Mouse (Mus musculus) gastrocnemius, postnatal 25 days (tissue): ENCODE results near the gene Gbp9. TPM values are rescaled to one million over a fixed set of nuclear protein-coding genes. Genes with fewer than 3 reads are reported as not detected.
"Not testable (repeated sequence)": the region's sequence is repeated elsewhere in the genome, so short reads cannot be mapped to it uniquely, and the experiment has no call there.

Source experiments
- DNase-seq: peaks from one replicate; pipeline ENCODE4 v3.0.0; 2022
- long read RNA-seq, 2 experiments: library from polyadenylated mRNA; stranded (forward); transcript quantifications; one replicate each; pipeline ENCODE4 v2.0.0; 2021
- total RNA-seq, 2 experiments: library from RNA; stranded (reverse); gene quantifications; 1 replicate in 1 of 2; 2 replicates in 1 of 2; pipeline ENCODE4 v1.2.3; 2021

Gene Gbp9
- total RNA-seq = 1 to 10 TPM; 2.8 to 3.3 TPM
- long read RNA-seq, experiment 1 = 0 reads
- long read RNA-seq, experiment 2, full-length matches to known transcripts = 1 of 2 reads
- long read RNA-seq, experiment 2, partial matches to known transcripts = 0 of 2 reads
- long read RNA-seq, experiment 2, other reads (novel, unspliced or antisense) = 1 of 2 reads

- DNase-seq = not testable (repeated sequence)
These were observed at the start of gene Gbp9, which contains the start of the genes Gbp8 and Gbp4 for GRCm38 (mm10) chr5:105139409-105140088. Gene Gbp9 (minus strand): TSS chr5:105139539. Gene Gbp8 (minus strand): TSS chr5:105139540. Gene Gbp4 (minus strand): TSS chr5:105139586.

GRCm38 (mm10) chr5:105181446-105181845 is 42.1 kb upstream of the Gbp9 start:
- no peak for DNase-seq

GRCm38 (mm10) chr5:105156582-105156981 is 17.2 kb upstream of the Gbp9 start:
- DNase-seq = no peak

GRCm38 (mm10) chr5:105154049-105154448 is 14.7 kb upstream of the Gbp9 start:
- DNase-seq = no peak

- not testable (repeated sequence) for DNase-seq
These were observed 8.7 kb upstream of the Gbp9 start for GRCm38 (mm10) chr5:105148062-105148461.

GRCm38 (mm10) chr5:105146447-105146846 is 7.1 kb upstream of the Gbp9 start:
- peak; percentile 16 for DNase-seq

DNA sequence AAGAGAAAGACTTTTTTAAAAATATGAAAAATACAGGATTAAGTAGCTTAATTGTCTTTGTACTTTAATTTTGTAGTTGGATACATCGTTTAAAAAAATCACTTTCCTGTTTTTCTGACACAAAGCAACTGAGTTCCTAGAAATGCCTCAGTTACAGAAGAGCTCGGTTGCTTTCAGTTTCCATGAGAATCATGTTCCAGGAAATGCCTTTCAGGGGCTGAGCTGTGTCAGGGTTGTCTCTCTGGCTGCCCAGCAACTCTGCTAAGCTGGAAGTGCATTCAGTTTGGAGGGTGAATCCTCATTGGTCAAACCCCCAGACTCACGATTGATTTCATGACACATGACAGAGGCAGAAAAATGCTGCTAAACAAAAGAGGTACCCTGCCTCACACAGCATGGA is 6.4 kb upstream of the Gbp9 start:
- not testable (repeated sequence) for DNase-seq

DNA sequence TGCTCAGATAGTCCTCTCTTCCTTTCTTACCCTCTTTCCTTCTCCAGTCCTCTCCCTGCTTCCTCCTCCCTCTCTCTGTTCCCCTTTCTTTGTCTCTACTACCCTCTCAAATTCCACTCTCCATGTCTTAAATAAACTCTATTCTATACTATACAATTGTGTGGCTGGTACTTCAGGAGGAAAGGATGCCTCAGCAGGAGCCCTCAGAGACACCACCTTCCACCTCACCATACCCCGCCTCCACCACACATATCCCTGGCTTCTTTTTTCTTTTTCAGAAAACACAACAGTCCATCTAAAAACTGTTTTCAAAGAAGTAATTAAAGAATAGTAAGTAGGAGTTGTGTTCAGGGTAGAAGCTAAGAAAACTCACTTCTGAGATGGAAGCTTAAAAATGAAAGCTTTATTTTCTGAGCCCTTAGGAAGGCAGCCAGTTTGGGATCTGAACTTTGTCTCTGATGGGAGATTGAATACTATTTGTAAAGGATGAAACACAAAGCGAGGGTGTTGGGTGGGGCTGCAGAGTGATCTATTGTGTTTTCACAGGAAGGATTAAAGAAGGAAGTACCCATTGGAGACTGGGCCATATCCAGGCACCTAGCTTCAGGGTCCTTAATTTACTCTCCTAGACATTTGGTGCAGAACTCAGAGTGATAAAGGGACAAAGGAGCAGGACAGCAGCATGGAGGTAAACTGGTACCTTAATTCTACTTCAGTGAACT is 911 bp upstream of the Gbp9 start:
- DNase-seq = not testable (repeated sequence)

DNA sequence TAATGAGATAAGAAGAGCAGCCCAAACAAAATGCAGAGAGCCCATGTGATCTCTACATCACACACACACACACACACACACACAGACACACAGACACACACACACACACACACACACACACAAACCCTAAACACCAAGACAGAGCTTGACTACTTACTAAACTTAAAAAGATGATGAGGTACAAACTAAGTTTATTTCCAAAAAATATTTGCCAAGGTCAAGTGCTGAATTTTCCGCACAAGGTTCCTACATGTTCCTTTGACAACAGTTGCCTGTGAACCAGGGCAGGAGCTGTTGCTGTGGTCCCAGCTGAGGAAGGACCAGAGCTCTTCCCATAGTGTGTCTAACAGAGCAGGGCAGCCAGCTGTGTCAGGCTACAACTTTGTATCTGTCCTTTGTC is 433 bp downstream of the Gbp9 start:
- DNase-seq = no peak

- DNase-seq = not testable (repeated sequence)
These were observed 2.5 kb downstream of the Gbp9 start for GRCm38 (mm10) chr5:105136706-105137304.

GRCm38 (mm10) chr5:105121731-105122130 is 17.6 kb downstream of the Gbp9 start:
- not testable (repeated sequence) for DNase-seq

- DNase-seq = no peak
These were observed 23.6 kb downstream of the Gbp9 start for GRCm38 (mm10) chr5:105115740-105116139.

DNA sequence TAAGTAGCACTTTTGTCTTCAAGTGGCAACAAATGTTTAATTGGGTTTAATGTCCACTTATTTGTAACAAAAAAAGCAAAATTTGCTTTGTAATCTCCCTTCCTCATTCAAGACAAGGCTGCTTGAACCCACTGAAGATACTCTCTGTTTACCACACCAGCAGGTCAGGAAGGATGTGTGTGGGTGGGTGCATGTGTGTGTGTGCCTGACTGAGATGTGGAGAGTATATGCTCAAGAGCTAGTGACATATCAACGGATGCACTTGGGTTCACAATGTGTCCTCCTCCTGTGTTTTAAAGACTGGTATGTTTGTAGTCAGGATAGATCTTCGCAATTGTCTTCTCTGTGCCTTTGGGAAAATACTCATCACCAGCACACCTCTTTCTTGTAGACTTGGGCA is 24.6 kb downstream of the Gbp9 start:
- no peak for DNase-seq

DNA sequence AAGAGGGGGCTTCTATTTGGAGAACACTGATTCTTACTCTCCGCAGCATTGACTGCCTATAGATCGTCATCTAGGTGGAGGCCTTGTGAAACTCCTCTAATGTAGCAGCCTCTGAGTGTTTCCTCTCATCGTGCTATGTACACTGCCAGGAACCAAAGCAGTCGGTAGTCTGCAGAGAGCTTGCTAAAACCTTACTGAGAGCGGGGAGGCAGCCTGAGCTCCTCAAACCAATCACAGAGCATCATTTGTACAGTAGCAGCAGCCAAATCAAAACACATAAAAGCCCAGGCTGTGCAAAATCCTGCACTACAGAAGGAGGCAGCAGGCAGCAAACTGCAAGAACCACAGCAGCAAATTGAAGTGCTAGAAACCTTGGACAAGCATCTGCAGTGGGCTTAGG is 25.7 kb downstream of the Gbp9 start:
- DNase-seq = no peak

- DNase-seq = peak; percentile 52
These were observed 29.0 kb downstream of the Gbp9 start for GRCm38 (mm10) chr5:105110271-105110852.

DNA sequence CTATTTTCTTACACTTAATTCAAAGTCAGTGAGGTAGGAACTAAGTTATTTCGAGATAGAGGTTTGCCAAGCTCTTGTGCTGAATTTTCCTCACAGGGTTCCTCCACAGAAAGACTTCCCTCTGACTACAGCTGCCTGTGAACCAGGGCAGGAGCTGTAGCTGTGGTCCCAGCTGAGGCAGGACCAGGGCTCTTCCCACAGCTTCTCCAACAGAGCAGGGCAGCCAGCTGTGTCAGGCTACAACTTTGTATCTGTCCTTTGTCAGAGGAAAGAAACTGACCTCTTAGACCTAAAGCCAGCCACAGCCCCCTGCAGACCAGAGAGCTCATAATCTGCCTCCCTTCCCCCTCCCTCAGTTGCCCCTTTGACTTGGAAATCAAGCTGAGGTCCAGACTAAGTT is 29.6 kb downstream of the Gbp9 start:
- DNase-seq = not testable (repeated sequence)

GRCm38 (mm10) chr5:105105689-105106088 is 33.6 kb downstream of the Gbp9 start:
- not testable (repeated sequence) for DNase-seq

DNA sequence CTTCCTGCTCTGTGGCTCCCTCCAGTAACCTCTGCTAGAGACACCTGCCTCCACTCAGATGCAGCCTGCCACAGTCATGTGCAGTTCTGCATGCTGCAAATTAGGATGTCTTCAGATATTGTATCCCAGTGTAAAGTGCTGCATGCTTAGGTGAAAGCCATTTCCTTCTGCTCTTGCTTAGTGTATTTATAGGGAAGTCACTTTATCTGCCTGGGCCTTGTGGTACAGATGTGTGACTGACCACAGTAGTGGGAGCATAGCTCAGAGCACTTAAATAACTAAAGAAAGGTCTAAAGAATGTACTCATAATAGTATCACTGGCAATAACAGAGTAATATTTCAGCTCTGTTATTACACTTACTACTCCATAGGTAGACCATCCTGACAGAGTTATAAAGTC is 57.4 kb downstream of the Gbp9 start:
- DNase-seq = no peak

GRCm38 (mm10) chr5:105068356-105068755 is 71.0 kb downstream of the Gbp9 start:
- not testable (repeated sequence) for DNase-seq

- DNase-seq = not testable (repeated sequence)
These were observed 74.9 kb downstream of the Gbp9 start for GRCm38 (mm10) chr5:105064443-105064842.

DNA sequence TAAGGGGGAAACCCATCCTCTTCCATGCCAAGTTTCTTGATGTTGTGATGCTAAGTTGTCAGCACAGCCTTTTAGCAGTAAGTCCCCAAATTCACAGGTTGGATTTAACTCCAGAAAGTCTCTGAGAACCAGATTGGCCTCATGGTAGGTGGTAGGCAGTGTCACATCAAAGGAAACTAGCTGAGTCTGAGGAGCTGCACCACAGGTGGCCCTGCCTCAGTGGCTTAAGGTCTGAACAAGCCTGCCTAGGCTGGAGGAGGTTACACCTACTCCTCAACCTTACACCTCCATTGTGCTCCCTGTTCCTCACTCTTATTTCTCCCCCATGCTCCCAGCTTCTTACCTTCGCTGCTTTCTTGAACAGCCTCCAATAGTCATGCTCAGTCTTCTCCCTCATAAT is 76.0 kb downstream of the Gbp9 start:
- no peak for DNase-seq

GRCm38 (mm10) chr5:105062403-105062802 is 76.9 kb downstream of the Gbp9 start:
- not testable (repeated sequence) for DNase-seq
